Mouse (Mus musculus) urinary bladder, postnatal 25 days (tissue): ENCODE results near the gene Vldlr.

Experiments
- DNase-seq: peaks from one replicate; pipeline ENCODE4 v3.0.0; 2022; ENCODE audit warnings: low spot score

Gene Vldlr

DNA sequence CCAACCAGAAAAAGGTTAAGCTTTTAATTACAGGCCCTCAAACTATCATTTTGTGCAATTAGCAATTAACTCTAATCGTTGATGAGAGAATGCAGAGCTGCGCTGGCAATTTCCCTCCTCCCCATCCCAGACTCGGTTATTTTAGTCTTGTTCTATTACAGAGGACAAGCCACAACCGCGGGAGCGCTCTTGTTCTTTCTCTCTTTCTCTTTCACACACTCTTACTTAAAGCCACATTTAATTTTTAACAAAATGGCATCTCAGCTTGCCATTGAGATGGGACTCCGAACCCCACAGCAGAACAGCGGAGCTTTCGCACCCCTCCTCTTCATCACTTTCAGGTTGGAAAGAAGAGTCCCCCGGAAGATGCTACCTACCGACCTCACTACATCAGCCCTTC is at the start of gene Vldlr:
Gene Vldlr (plus strand): TSS at position 167 of the 400 bp plus-strand sequence.
- no peak for DNase-seq

DNA sequence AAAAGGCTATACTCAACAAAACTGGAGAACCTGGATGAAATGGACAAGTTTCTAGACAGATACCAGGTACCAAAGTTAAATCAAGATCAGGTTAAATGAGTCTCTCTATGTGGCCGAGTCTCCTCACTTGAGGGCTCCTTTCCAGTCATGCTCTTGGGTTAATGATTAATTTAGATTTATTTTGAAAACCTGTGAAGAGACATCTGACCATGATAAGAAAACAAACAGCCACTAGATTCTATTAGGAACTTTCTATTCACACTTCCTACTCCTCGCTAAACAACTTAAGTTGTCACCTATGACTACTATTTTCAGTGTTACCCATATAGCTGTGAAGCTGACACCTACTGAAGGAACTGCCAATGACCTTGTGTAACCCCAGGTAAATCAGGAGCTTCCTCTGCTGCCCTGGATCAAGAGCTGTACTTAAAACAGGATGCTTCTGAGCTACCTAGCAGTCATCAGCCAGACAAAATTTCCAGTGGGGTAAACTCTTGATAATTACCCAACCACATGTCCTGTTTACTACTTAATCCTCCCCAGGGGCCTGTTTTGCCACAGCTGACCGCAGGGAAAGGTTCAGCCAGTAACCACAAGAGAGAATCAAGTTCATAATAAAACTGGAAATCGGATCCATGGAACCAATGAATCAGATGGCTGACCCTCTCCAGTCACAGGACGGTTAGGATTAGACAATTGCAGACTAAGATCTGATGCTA is 48.5 kb upstream of the Vldlr start:
- DNase-seq, result no peak

DNA sequence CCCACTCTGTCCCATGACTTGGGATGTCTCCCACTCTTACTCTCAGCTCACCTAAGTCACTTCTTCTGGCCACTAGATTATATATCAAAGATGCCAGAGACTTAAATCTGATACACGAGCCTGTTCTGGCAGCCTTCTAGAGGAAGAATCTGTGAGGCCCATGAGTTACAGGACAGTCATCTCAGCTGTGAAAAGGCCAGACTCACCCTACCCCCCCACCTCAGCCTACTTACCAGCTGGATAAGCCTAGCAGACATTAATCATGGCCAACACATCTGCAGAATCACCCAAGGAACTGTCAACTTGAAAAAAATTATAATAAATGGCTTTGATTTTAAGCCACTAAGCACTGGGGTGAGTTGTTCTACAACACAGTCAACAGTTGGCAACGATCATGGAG is 42.4 kb upstream of the Vldlr start:
- DNase-seq, result no peak

DNA sequence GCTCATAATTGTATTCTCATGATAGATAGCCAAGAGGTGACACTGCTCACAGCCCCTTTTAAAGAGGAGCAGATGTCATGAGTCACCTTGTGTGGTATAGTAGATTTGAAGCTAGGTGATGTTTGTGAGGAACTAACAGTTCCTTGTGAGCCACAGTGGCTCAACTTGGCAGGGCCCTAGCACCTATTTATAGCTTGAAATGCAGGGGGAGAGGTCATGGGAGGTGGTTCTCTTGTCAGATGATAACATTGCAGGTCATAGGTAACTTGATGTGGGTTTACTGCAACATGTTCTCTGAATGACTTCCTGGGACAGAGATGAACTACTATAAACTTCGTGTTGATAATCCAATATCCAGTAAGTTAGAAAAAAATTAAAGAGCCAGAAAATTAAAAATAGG is 40.7 kb upstream of the Vldlr start:
- DNase-seq, result no peak

DNA sequence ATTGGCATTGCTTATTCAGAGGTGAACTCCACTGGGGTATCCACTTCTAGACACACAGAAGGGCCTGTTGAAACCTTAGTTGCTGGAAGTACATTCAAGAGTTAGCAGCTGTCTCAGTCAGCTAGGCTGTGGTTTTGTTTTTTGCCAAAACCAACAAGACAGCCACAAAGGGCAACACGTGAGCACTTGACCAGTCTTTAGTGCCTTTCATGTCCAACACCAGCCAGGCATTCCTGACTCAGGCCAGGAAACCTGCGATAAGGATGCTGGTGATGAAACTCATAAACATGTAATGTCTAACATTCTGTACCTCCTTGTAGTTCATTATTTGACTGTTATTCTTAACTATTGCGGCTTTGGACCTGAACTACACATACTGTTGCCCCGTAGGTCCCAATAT is 39.7 kb upstream of the Vldlr start:
- DNase-seq, result no peak

DNA sequence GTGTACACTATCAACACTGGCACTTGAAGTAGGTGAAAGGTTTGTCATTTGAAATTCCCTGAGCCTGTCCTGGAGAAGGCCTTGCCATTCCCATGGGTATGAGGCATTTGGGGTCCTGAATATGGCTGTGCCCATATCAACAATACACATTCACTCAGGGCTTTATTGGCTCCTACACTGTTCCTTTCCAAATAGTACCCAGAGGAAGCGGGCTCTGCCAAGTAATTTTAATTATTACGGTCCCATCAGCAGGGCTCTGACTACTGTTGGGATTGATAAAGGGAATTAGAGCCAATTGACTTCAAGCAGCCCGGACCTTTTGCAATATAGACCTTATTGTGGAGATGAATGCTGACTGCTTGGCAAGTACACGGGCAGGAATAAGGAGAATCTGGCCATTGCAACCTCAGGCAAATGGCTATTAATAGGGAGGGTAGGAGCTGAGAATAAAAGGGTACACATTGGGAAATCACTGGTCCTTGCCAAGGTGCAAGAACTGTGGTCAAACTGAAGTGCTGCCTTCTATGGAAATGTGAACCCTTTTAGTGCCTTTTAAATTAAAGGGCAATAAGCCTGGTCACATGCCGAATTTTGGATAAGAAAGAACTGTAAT is 38.0 kb upstream of the Vldlr start:
- no peak for DNase-seq

DNA sequence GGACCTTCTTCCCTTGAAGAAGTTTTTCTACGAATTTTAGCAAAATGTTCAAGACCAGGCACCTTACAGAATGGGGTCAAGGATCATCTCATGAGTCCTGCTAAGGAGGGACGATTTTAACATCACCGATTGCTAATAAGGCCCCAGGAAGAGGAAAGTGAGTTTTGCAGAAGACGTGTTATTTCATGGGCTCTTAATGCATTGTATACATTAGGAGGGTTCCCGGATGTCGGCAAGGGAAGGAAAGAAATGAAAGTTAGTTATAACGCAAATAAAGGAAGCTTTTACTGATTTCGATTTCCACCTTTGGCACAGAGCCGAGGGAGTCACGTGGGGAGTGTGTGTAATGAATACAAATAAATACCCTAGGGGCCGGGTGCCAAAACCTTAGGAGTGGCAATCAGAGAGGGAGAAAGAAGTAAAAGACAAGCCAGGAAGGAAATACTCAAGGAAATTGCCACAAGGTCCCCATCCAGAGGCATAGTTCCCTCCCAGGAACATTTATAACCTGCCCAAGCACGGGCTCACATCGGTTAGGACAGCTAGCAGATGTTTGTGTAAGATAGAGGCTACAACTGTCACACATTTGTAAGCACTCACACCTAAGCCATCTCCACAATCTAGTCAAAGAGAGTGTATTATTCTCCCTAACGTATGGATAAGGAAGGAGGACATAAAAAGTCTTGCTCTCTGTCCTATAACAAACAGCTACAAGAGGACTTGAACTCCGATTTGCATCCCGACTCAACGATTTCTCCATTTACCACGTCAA is 35.7 kb upstream of the Vldlr start:
- DNase-seq, result peak; percentile 44

DNA sequence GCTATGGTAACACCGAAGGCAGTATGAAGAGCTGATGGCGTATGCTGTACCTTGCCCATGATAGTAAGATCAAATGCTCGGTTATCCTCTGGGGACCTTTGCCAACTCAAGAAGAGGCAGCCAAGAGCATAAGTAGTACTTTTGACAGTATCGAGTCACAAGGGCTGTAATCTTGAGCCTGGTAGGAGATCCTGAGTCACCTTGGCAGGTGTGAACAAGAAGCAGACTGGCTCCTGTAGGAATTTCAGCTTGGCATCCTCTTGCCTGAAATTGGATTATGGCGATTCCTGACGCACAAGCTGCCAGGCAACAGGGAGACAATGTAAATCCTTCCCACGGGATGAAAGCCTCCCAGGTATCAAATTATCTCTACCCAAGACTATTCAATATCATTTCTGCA is 32.8 kb upstream of the Vldlr start:
- DNase-seq, result no peak

DNA sequence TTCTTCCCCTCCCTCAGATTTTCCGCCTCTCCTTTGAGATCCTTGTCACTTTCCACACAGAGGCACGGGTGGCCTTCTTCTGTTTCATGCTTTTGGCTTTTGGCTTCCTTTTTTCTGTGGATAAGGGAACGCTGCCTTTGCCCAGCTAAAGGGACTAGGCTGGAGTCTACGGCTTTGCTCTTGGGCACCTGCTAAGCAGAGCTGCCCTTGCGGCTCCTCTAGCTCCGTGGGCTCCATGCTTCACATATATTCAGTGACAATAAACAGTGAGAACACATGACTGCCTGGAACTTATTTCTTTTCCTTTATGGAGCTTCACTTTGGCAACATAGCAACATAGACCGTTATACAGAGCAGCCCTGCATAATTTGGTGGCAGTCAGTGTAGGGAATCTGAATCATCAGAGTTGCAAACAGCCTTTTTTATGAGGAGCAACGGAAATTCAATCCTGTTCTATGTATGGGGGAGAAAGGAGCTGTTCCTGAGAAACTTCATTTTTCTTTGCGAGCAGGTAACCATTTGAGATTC is 12.5 kb upstream of the Vldlr start:
- no peak for DNase-seq

DNA sequence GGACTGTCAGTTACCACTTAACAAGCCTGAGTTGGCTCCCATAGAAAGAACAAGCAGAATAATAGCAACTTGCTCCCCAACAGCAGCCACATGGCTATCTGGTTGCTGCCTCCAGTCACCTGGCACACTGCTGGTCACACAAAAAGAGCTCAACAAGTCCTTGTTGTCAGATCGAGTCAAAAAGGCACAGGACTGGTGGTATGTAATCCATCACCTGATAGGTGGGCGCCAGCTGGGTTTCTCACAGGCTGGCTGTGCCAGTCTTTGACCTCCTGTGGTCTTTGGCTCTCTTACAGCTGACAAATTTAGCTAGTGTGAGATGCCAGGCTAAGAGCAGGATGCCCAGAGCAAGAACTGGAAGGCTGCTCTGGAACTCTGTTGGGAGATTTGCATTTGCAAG is 5.3 kb upstream of the Vldlr start:
- no peak for DNase-seq

DNA sequence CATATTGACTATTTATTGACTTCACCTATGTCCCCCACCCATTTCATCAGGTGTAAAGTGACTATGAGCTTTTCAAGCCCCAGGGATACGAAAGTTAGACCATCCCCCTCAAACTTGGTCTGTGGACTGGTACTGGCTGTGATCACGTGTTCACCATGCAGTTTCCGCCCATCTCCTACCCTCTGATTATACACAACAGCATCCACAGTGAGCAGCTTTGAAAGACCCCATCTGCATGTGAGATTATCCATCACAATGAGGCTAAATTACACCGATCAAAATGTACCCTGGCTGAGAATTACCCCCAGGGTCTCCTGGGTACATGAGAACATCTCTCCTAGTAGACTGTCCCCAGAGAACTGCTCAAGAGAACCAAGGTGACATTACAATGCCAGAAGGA is 688 bp upstream of the Vldlr start:
- DNase-seq, result no peak

DNA sequence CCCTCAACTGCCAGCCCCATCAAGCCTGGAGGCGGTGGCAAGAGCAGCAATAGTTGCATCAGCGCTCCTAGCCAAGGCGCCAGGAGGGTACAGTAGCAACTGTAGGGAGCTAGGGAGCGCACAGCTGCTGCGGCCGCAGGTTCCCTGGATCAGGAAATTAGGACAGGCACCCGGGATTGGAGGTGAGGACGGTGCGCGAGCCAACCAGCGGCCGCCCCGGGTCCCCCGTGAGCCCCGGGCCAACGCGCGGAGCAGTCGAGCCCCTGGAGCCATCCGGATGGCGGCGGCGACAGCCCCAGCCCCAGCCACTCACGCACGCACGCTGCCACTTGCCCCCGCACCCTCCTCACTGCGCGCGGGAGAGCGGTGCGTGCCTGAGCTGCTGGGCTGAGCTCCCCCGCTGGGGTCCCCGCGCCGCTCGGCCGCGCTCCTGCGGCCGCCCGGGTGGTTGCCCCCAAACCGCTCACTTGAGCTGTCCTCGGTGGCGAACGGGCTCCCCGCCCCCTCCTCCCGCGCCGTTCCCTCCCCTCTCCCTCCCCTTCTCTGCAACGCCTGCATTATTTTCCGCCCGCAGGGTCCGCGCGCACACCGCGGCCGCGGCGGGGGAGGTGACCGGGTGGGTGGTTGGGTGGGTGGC is 601 bp downstream of the Vldlr start:
- peak; percentile 28 for DNase-seq

DNA sequence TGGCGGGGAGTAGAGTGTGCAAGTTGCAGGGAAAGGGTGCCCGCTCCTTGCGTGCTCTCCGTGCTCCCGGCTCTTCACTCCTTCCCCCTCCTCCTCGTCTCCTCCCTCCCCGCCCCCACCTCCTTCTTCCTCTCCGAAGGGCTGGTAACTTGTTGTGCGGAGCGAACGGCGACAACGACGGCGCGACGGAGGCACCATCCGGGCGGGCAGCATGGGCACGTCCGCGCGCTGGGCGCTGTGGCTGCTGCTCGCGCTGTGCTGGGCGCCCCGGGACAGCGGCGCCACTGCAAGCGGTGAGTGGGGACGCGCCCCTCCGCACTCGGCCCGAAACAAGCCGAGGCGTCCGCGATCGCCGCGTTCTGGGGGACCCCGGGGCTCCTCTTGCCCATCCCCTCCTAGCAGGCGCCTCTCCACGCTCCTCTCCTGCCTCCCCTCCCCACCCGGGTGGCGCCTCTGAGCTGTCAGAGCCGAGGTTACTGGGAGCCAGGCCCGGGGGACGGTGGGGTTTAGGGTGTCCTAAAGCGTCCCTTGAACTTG is 1.2 kb downstream of the Vldlr start:
- peak; percentile 29 for DNase-seq

DNA sequence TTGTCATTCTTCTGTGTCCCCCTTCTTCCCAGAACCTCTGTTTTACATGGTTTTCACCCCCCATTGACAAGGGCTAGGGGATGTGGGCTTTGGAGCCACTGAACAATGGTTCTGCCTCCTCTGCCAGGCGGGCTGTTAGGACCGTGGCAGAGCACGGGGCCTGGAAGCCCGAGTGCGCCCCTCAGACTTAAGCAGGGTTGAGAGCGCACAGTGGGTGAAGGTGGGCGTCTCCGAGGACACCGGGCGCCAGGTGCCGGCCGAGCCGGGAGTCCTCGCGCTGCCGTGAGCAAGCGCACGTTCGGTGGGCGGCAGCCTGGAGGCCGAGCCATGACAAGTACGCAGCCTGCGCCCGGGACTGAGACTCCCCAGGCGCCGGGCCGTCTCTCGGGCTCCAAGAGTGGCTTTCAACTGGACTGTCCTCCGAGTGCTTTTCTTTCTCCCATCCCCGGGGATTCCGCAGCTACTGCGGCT is 1.7 kb downstream of the Vldlr start:
- peak; percentile 27 for DNase-seq

DNA sequence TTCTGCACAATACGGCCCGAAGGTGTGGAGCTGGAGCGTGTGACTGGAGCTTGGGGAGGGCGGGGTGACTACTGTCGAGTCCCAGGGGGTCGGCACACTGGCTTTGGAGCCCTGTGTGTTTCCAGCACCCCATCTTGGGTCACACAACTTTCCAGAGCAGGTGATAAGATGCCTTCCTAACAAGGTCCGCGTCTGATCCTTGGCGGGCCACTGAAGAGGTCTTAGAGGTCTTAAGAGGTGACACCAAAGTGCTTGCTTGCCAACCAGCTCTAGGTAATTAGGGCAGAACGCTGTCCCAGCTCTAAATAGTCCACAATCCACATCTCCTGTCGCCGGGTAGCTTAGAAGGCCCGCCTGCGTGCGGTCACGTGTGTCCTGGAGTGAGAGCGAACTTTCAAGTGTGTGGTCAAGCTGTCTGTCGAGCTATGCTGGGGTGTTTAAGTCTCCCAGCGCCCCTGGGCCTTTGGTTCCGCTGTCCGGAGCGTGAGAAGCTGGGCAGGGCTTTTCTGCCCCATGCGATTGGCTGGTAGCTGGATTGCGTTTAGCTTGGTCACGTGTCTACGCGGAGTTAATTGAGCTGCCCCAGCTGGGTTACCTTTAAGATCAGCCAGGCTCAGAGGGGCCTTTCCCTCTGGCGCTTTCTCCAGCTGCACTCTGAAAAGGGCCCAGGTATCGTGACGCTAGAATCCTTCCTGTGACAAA is 2.4 kb downstream of the Vldlr start:
- peak; percentile 40 for DNase-seq

DNA sequence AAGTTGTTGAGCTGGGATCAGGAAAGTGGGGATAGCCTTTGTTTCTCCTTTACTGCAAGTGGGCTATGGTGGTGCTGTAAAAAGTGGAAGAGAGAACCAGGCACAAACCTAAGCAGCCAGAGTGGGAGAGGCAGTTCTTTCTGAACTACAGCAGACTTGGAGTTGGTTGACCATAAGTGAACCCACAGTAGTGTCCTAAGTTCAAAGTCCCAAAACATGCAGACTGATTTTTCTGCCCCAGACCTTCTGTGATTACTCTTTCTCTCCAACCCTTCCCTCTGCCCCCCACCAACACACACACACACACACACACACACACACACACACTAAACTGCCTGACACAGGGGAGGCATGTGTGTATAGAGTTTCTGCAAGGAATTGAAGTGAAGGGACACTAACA is 3.3 kb downstream of the Vldlr start:
- DNase-seq, result no peak

DNA sequence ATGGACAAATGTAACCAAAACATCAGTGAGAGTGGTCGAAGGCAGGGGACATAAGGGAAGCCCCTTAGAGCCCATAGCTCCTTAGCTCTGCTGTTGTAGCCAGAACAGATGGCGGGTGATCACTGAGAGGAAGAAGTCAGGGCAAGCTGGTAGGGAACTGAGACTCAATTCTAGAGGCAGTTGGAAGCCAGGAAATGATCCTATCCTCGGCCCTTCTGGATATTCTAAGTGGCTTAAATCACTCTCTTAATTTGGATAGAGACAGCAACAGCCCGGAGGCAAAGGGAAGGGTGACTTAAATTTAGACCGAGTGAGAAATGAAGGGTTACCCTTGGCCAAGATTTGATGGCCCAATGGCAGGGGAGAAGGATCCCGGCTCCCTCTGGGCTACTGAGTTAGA is 6.8 kb downstream of the Vldlr start:
- no peak for DNase-seq

DNA sequence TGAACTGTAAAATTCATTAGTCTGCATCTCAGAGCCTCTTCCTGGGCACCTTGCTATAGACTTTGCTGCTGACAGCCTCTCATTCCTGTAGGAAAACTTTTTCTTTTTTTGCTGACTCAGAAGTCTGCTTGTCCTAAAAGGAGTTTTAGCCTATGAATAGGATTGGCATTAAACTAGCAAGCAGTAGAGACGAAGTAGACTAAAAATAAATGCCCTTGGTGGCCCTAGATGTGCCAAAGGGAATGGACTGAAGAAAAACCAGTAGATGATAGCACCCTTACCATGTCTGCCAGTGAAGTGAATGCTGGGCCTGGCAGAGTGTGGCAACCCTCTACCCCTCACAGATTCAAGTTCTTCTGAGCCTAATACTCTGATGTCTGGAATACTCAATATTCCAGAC is 8.1 kb downstream of the Vldlr start:
- DNase-seq, result no peak

DNA sequence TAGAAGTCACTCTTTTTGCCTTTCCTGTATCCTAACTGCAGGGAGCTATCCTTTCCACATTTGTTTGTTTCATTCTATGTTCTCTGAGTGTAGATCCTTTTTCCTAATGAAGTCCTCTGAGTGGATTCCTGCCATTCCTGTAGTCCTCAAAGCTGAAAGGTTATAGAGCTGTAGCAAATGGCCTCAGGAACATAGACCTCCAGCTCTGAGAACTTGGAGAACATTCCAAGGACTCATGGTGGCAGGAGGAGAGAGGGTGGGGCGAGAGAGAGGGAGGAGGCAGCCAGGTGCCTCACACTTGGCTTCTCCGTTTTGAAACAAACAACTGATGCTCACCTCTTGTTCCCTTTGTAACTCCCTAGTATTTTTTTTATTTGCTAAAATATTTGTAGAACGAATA is 10.3 kb downstream of the Vldlr start:
- no peak for DNase-seq

DNA sequence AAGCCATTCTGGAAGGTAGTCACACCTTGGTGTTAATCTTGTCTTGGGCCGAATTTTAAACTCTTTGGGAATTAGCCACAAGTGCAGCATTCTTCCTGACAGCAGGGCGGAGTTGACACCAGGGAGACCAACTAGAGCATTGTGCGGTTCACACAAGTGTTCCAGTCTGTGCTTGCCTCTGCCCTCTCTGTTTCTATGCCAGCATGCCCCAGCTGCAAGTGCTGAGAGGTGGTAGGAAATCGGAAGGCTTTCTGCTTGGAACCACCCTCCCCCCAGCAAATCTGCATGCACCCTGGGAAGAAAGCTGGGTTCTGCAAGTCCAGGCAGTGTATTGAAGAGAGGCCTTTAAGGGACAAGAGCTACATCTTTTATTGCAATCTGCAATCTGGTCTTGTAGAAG is 10.8 kb downstream of the Vldlr start:
- no peak for DNase-seq

DNA sequence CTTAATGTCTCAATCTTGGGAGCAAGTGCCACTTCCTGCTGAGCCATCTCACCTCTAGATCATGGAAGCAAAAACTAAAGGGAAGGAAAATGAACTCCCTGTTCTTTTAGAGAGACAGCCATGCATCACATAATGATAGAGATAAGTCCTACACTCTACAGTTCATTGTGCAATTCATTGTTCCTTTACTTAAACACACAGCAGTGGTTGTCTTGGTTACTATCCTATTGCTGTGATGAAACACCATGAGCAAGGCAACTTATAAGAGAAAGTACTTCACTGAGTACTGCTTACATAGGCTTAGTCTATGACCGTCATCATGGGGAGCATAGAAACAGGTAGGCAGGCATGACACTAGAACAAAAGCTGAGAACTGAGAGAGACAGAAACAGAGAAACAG is 12.0 kb downstream of the Vldlr start:
- no peak for DNase-seq

DNA sequence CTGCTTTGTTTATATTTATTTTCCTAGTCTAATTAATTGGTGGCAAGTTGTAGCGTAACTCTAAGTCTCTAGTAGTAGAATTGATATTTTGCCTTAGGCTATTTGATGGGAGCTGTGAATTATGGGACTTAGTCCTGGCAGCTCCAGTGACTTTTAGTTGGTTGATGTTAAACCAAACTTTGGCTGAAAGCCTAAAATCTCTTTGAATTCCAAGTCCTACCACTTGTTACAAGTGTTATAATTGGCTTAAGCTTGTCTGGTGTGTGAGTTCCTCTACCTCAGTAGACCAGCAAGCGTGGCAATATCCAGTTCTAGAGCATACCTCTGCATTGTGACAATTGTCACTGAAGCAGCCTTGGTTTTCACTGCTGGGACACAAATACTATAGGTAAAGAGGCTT is 17.1 kb downstream of the Vldlr start:
- DNase-seq, result no peak
